Mouse (Mus musculus) erythroid progenitor cell, adult 5-6 weeks (primary cell): Measurements from ENCODE around the gene 4930430F08Rik. TPM values are rescaled to one million over a fixed set of nuclear protein-coding genes. Genes with fewer than 3 reads are reported as not detected.

Source experiments
- ATAC-seq: replicated peaks from 2 replicates; pipeline ENCODE4 v1.8.0; 2016; ENCODE audit warnings: moderate number of reproducible peaks, mild to moderate bottlenecking, moderate TSS enrichment, inconsistent platforms; ENCODE audit not compliant: poor library complexity, low FRiP score, severe bottlenecking
- total RNA-seq, 2 experiments: library from RNA; stranded (forward) in 1 of 2; stranded (reverse) in 1 of 2; fragments of 150-400 nt in 1 of 2; fragments of 186-747, 209-891 nt in 1 of 2; gene quantifications; 2 replicates each; pipeline versions ENCODE4 v1.2.3 to v1.2.4; 2015 to 2017; ENCODE audit warnings: low replicate concordance in 2 of 2

Gene 4930430F08Rik
- 18.7 and 35.2 TPM in 2 replicates for total RNA-seq (2015; ENCODE audit: low replicate concordance)
- 50.6 and 71.9 TPM in 2 replicates for total RNA-seq (2017; ENCODE audit: low replicate concordance)

- no peak for ATAC-seq
These were observed at the start of gene 4930430F08Rik, which contains the start of gene 1700017N19Rik for GRCm38 (mm10) chr10:100590323-100590722. Gene 4930430F08Rik, minus strand, starts transcription at chr10:100590423. Gene 1700017N19Rik, plus strand, starts transcription at chr10:100590484.

- ATAC-seq = peak; percentile 81; the same call in 1 of the 2 replicates
These were observed 39.7 kb upstream of the 4930430F08Rik start for GRCm38 (mm10) chr10:100629762-100630438.

- ATAC-seq = no peak
These were observed 32.3 kb upstream of the 4930430F08Rik start for GRCm38 (mm10) chr10:100622494-100622893.

- ATAC-seq = no peak
These were observed 29.8 kb upstream of the 4930430F08Rik start for GRCm38 (mm10) chr10:100620040-100620439.

GRCm38 (mm10) chr10:100619474-100619873, 29.3 kb upstream of the 4930430F08Rik start:
- no peak for ATAC-seq

GRCm38 (mm10) chr10:100617233-100617903, 27.1 kb upstream of the 4930430F08Rik start:
- no peak for ATAC-seq

- ATAC-seq = no peak
These were observed 14.0 kb upstream of the 4930430F08Rik start for GRCm38 (mm10) chr10:100604254-100604653.

- ATAC-seq = no peak
These were observed 13.3 kb upstream of the 4930430F08Rik start for GRCm38 (mm10) chr10:100603511-100603910.

- no peak for ATAC-seq
These were observed 8.1 kb upstream of the 4930430F08Rik start for GRCm38 (mm10) chr10:100598339-100598738.

GRCm38 (mm10) chr10:100588932-100589388, 1.3 kb downstream of the 4930430F08Rik start:
- ATAC-seq = peak; percentile 99

GRCm38 (mm10) chr10:100588524-100588923, 1.7 kb downstream of the 4930430F08Rik start:
- ATAC-seq = peak; percentile 49

GRCm38 (mm10) chr10:100584178-100584577, 6.0 kb downstream of the 4930430F08Rik start:
- ATAC-seq = no peak

- ATAC-seq = no peak; the same call in 1 of the 2 replicates
These were observed 14.9 kb downstream of the 4930430F08Rik start for GRCm38 (mm10) chr10:100575294-100575693.

- peak; percentile 90 for ATAC-seq
These were observed 15.6 kb downstream of the 4930430F08Rik start for GRCm38 (mm10) chr10:100574505-100575149.

- ATAC-seq = peak; percentile 74
These were observed 18.5 kb downstream of the 4930430F08Rik start for GRCm38 (mm10) chr10:100571707-100572106.

- ATAC-seq = no peak
These were observed 26.1 kb downstream of the 4930430F08Rik start for GRCm38 (mm10) chr10:100564112-100564511.

- ATAC-seq = 0 out of 2 replicates have a peak, but pooled peaks have one; percentile 67
These were observed 29.9 kb downstream of the 4930430F08Rik start for GRCm38 (mm10) chr10:100560194-100560883.

- no peak for ATAC-seq
These were observed 33.6 kb downstream of the 4930430F08Rik start for GRCm38 (mm10) chr10:100556566-100557175.
